Mouse (Mus musculus) gastrocnemius, postnatal 4 days (tissue): Measurements from ENCODE around the gene Fam19a3. TPM values are rescaled to one million over a fixed set of nuclear protein-coding genes. Genes with fewer than 3 reads are reported as not detected.
"Not testable (repeated sequence)": the region's sequence is repeated elsewhere in the genome, so short reads cannot be mapped to it uniquely, and the experiment has no call there.

ENCODE experiments used
- DNase-seq, 2 experiments: peaks; one replicate each; pipeline ENCODE4 v3.0.0; 2021 to 2022; ENCODE audit warnings: low spot score in 2 of 2, mixed read lengths in 2 of 2
- long read RNA-seq, 2 experiments: library from polyadenylated mRNA; stranded (forward); transcript quantifications; one replicate each; pipeline ENCODE4 v2.0.0; 2021
- total RNA-seq, 2 experiments: library from RNA; stranded (reverse); gene quantifications; 2 replicates each; pipeline ENCODE4 v1.2.3; 2021

The Fam19a3 gene
- 1 to 10 TPM; 3.2 to 3.5 TPM for total RNA-seq
- long read RNA-seq, experiment 1 = 0 reads
- long read RNA-seq, experiment 2, partial matches to known transcripts = 0 of 1 reads
- long read RNA-seq, experiment 2, other reads (novel, unspliced or antisense) = 1 of 1 reads

- peak in 1 of 2 experiments; percentile 30 for DNase-seq
Observed at GRCm38 (mm10) chr3:104781471-104781903, at the start of gene Fam19a3. Gene Fam19a3 (minus strand): TSS chr3:104781840.

GRCm38 (mm10) chr3:104822413-104822812, 40.8 kb upstream of the Fam19a3 start:
- no peak for DNase-seq

- no peak for DNase-seq
Observed at GRCm38 (mm10) chr3:104820426-104820825, 38.8 kb upstream of the Fam19a3 start.

- DNase-seq = no peak
Observed at GRCm38 (mm10) chr3:104818749-104819134, 37.1 kb upstream of the Fam19a3 start.

- peak; percentile 51 to 76 for DNase-seq
Observed at GRCm38 (mm10) chr3:104817991-104818748, 36.5 kb upstream of the Fam19a3 start, which contains the start of gene Mov10. Gene Mov10 (minus strand): TSS chr3:104818563.

GRCm38 (mm10) chr3:104817481-104817990, 35.9 kb upstream of the Fam19a3 start:
- peak; percentile 64 to 72 for DNase-seq

- DNase-seq = no peak
Observed at GRCm38 (mm10) chr3:104816130-104816529, 34.5 kb upstream of the Fam19a3 start.

- DNase-seq = no peak
Observed at GRCm38 (mm10) chr3:104815346-104815745, 33.7 kb upstream of the Fam19a3 start.

GRCm38 (mm10) chr3:104814746-104815145, 33.1 kb upstream of the Fam19a3 start:
- DNase-seq = no peak

GRCm38 (mm10) chr3:104813227-104813626, 31.6 kb upstream of the Fam19a3 start:
- DNase-seq = not testable (repeated sequence)

GRCm38 (mm10) chr3:104812254-104812653, 30.6 kb upstream of the Fam19a3 start:
- no peak for DNase-seq

- no peak for DNase-seq
Observed at GRCm38 (mm10) chr3:104811752-104812151, 30.1 kb upstream of the Fam19a3 start.

GRCm38 (mm10) chr3:104805539-104805938, 23.9 kb upstream of the Fam19a3 start:
- no peak for DNase-seq

- DNase-seq = no peak
Observed at GRCm38 (mm10) chr3:104804312-104804711, 22.7 kb upstream of the Fam19a3 start.

- no peak for DNase-seq
Observed at GRCm38 (mm10) chr3:104801481-104801880, 19.8 kb upstream of the Fam19a3 start.

- DNase-seq = no peak
Observed at GRCm38 (mm10) chr3:104800681-104801080, 19.0 kb upstream of the Fam19a3 start.

GRCm38 (mm10) chr3:104796430-104797082, 14.9 kb upstream of the Fam19a3 start:
- no peak for DNase-seq

- no peak for DNase-seq
Observed at GRCm38 (mm10) chr3:104795661-104796340, 14.2 kb upstream of the Fam19a3 start.

- DNase-seq = no peak
Observed at GRCm38 (mm10) chr3:104794953-104795470, 13.4 kb upstream of the Fam19a3 start.

- DNase-seq = peak; percentile 94 to 95
Observed at GRCm38 (mm10) chr3:104793871-104794828, 12.5 kb upstream of the Fam19a3 start.
